Mouse (Mus musculus): ENCODE measurements around the gene Gm13420. TPM values are rescaled to one million over a fixed set of nuclear protein-coding genes. Genes with fewer than 3 reads are reported as not detected.

Gm13420 gene
- total RNA-seq, 2 experiments from 2014 or later, result 2.5 to 2.8 TPM

DNA sequence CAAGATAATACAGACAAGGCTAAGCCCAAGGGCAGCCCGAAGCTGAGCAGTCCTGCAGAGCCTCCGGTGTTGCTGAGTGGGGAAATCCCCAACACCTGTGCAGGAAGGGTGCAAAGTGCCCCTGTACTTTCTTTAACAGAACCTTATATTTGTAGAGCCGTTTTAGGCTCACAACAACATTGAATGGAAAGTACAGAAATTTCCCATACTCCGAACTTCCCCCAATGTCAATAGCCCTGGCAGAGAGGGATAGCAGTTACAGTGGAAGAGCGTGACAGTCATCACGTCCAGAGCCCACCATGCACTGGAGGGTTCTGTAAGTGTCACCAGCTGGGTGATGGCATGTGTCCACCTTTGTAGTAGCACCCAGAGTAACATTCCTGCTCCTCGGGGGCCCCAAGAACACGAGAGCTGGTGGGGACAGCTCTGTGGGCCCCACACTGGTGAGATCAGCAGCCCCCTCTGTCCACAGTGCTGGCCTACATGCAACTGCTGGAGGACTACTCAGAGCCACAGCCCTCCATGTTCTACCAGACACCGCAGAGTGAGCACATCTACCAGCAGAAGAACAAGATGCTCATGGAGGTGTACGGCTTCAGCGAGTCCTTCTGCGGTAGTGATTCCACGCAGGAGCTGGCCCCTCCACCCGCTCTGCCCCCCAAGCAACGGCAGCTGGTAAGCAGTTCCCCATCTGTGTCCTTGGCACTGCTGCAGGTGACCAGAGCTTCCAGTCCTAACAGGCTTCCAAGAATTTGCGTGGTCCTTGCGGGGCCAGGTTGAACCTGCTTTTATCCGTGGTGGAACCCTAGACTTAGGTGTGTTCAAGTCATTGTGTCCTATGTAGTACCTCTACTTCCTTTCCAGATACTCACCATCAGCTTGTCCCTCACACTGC is 44.5 kb downstream of the Gm13420 start:
- intact Hi-C loops (cut with DNase I), result no loop called here
- no peak for DNase-seq (ENCODE audit: extremely low spot score in 1 of 2, low spot score in 2 of 2)

DNA sequence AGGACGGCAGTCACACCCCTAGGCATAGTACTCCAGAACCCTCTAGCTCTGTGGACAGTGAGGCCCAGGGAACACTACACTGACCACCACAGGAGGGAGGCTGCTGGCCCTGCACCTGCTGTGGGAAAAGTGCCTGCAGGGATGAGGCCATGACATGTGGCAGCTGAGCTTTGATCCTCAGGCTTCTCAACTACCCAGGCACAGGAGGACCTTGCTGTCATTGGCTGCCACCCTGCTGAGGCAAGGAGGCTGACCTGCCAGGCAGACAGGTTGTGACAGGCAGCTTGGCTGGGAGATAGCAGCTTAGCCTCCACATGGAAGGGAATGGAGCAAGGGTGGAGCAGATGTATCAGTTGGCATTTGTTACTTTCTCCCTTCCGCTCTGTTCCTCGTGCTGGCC is 46.0 kb downstream of the Gm13420 start:
- DNase-seq (ENCODE audit: extremely low spot score in 1 of 2, low spot score in 2 of 2), result no peak
- intact Hi-C loops (cut with DNase I), result no loop called here

DNA sequence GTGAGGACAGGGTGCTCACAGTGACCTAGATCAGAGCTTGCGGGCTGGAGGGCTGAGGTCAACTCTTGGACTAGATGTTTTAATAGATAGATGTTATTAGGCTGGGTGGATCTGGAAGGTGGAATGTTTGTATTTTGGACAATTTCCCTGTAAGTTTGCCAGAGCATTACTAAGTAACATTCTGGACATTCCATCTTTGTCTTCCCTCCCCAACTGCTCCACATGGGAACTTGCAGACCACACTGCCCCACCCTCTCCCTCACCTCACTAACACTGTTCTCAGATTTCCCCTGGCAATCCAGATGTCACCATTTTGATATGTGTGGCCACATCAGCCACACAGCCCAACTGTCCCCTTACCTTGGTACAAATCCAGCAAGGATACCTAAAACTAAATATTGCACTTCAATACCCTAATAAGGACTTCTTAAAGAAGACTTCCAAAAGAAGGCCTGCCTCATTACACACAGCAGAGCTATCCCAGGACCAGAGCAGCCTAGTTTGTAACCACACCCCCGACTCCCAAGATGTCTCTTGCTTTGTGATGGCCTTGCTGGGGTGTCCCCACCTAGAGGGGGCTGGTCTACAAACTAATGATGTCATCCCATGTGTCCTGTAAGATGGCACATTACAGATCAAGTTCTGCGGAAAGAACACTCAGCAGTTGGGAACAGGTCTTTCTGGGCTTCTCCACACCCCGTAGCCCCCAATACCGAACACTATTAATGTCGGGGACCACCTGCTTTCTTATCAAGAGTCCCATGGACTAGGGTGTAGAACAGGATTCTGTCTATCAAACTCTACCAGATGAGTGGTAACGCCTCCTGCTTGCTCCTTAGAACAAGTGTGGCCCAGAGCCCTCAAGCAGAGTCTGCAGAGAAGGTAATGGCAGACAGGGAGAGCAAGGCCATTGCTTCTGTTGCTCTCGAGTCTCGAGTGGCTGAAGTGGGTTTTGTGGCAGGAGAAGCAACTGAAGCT is 48.1 kb downstream of the Gm13420 start:
- no peak for DNase-seq (ENCODE audit: extremely low spot score in 1 of 2, low spot score in 2 of 2)
- intact Hi-C loops (cut with DNase I), result no loop called here

DNA sequence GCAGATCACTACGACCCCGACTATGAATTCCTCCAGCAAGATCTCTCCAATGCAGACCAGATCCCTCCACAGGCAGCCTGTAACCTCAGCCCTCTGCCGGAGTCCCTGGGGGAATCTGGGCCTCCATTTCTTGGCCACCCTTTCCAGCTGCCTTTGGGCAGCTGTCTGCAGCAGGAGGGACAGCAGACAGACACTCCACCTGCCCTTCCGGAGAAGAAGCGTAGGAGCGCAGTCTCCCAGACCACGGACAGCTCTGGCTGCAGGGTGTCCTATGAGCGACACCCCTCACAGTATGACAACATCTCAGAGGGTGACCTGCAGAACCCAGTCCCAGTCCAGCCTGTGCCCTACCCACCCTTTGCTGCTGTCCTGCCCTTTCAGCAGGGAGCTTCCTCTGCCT is 49.3 kb downstream of the Gm13420 start:
- intact Hi-C loops (cut with DNase I), result no loop called here
- DNase-seq (ENCODE audit: extremely low spot score in 1 of 2, low spot score in 2 of 2), result no peak

DNA sequence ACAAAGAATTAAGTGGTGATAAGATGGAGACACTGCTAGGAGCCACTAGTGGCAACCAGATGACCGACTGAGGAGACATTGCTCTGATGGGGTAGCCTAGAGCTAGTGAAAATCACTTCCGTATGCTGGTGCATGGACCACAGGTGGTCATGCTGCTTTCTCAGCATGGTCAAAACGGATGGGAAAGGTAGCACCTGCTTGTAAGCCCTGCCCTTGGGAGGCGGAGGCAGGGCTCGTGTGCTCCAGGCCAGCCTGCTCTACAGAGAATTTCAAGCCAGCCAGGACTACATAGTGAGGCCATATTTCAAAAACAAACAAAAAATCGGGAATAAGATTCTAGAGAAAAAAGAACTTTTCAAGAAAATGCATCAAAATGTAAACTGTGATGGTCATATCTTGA is 50.1 kb downstream of the Gm13420 start:
- intact Hi-C loops (cut with DNase I), result no loop called here
- no peak for DNase-seq (ENCODE audit: extremely low spot score in 1 of 2, low spot score in 2 of 2)

DNA sequence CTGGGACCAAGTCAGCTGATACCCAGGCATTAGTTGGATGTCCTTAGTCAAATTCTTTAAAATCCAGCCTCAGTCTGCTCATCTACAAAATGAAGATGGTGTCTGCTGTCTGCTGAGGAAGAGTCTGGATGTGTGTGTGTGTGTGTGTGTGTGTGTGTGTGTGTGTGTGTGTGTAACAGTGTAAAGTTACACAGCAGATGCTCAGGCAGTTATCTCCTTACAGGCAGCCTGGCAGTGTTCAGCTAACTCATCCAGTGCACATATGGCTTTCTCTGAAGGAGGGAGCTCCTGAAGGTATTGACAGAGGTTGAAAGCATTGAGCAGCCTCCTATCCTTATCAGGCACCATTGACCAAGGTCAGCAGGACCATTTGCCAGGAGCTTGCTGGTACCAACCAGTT is 50.6 kb downstream of the Gm13420 start:
- intact Hi-C loops (cut with DNase I), result no loop called here
- no peak for DNase-seq (ENCODE audit: extremely low spot score in 1 of 2, low spot score in 2 of 2)

DNA sequence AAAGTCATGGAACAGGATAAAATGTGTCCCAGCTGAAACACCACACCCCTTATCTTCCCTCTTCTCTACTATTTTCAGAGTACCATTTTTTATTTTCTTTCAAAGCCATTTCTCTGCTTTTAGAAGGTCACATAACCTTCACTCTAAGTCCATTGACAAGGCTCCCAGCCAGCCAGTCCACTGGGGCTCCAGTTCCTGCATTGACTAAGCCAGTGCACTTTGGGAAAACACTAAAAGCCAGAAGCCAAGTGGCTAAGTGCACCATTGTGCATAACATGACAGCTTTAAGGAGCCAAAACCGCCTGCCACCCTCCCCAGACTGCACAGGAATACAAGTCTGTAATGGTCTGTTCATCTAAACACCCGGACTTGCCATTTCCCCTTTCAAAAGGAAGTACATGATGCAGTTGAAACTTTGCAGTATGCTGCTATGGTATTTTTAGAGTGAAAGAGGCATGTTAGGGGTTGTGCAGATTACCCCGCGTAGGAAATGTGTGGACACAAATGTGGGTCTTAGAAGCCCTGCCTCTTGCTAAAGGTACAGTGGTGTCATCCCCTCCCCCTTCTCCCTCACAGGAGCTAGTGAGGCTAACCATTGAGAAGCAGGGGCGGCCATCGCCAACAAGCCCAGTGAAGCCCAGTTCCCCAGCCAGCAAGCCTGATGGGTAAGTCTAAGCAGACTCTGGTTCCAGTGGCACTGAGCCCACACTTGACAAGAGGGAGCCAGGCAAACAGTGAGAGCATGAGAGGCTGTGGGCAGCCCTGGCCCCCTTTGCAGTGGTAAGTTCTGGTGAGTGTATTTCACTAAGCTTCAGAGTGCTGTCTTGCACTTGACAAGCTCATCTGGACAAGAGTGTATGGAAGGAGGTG is 52.8 kb downstream of the Gm13420 start:
- intact Hi-C loops (cut with DNase I), result no loop called here

DNA sequence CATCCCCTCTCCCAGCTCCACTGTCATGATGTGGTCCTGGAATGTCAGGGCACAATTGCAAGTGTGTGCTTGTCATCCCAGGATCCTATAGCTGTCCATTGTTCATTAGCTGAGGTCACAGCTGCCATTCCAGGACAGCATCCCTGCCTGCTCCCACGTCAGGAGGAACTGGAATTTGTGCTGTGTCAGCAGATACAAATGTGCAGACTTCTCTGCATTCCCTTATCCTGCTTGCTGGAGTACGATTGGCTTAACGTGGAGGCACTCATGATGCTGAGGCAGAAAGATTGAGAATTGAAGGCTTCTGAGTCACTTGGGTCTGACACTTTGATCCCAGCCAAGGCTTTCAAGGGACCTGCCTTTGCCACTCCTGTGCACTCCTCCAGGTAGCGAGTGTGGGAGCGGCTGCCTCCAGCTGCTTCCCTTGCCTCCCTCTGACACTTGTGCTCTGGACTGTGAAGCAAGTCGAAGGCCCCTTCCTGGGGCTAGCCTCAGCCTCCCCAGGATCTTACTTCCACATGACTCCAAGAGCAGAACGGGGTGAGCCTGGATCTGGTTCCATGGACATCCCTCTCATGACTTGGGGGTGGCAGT is 55.2 kb downstream of the Gm13420 start:
- intact Hi-C loops (cut with DNase I), result no loop called here
- DNase-seq (ENCODE audit: extremely low spot score in 1 of 2, low spot score in 2 of 2), result no peak

More for the DNA sequence above, 52.8 kb downstream of the Gm13420 start:
- no peak for DNase-seq (ENCODE audit: extremely low spot score in 1 of 2, low spot score in 2 of 2)

Other genes starting within 250 kb of the Gm13420 start
- gene Rapgef1, start 132.0 kb downstream of the Gm13420 start, total RNA-seq (2021), result 100 to 1,000 TPM; 126 to 127 TPM
- gene Gm13547, start 7.6 kb upstream of the Gm13420 start, total RNA-seq (2021), result not detected
- gene Coq4, start 35.8 kb upstream of the Gm13420 start, total RNA-seq (2021), result 10 to 100 TPM; 34.2 to 38.6 TPM
- gene Trub2, start 36.8 kb upstream of the Gm13420 start, total RNA-seq (2021), result 10 to 100 TPM; 45.9 to 57.2 TPM
- gene Slc27a4, start 50.9 kb upstream of the Gm13420 start, total RNA-seq (2021), result 10 to 100 TPM; 96.5 to 100.0 TPM
- 10 to 100 TPM; 54.7 to 61.8 TPM for gene Urm1, start 68.4 kb upstream of the Gm13420 start, total RNA-seq (2021)
- gene Cercam, start 117.5 kb upstream of the Gm13420 start, total RNA-seq (2021), result 10 to 100 TPM; 13.2 to 13.4 TPM
- 100 to 1,000 TPM; 106 to 118 TPM for gene Odf2, start 137.5 kb upstream of the Gm13420 start, total RNA-seq (2021)
- gene Gle1, start 183.7 kb upstream of the Gm13420 start, total RNA-seq (2021), result 10 to 100 TPM; 40.8 to 46.6 TPM
- gene Sptan1, start 213.9 kb upstream of the Gm13420 start, total RNA-seq (2021), result 1,000 to 10,000 TPM; 1,035 to 1,062 TPM

Data from left cerebral cortex, postnatal 10 days (tissue).